Mouse (Mus musculus): ENCODE results near the gene Tmcc3.

DNA sequence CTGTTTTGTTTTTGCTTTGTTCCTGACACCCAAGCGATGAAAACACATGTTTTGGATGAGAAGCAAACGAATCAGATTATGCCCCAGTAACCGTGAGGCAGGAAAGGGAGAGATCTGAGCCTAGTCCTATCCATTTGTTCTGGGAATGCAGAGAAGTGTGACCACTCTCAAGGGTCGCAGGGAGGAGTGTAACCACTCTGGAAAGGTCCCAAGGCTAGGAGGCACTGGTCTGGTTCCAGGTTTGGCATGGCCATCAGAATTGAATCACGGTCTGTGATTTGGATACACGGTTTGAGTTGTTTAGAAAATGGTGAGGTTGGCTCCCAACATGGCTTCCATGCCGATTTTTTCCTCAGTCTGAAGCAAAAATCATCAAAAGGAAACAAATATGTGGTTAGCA is 30.5 kb downstream of the Tmcc3 start:
- TF ChIP-seq CHD2 (IDR thresholded peaks at IDR 0.05; ENCODE audit: low read depth, low read length) (no peak), MAFK (IDR thresholded peaks at IDR 0.05; ENCODE audit: insufficient read depth, low read depth, low read length) (no peak), ZC3H11A (IDR thresholded peaks at IDR 0.05; ENCODE audit: borderline replicate concordance, low read depth, low read length) (no peak), HCFC1 (IDR thresholded peaks at IDR 0.05; ENCODE audit: borderline replicate concordance, insufficient read depth, low read length) (no peak), ZNF384 (IDR thresholded peaks at IDR 0.05; ENCODE audit: low read depth, low read length) (no peak)
